Mouse (Mus musculus) forebrain, embryonic 15.5 days (tissue): ENCODE measurements around the gene Ppp2r2d. TPM values are rescaled to one million over a fixed set of nuclear protein-coding genes. Genes with fewer than 3 reads are reported as not detected.
A peak's percentile ranks its signal among the peaks of the same experiment; 100 is the strongest.

Experiments
- ATAC-seq: fragments of 200-750 bp; cut with Nextera tagmentation; replicated peaks from 2 replicates; pipeline ENCODE4 v1.8.0; 2017; ENCODE audit warnings: mild to moderate bottlenecking, moderate TSS enrichment, moderate library complexity
- H3K27ac ChIP-seq: fragments of 300-500 bp; sonication (generic); replicated peaks from 2 replicates; pipeline ENCODE4 v1.5.1; 2015; ENCODE audit warnings: mild to moderate bottlenecking, inconsistent platforms
- H3K27me3 ChIP-seq: fragments of 300-500 bp; sonication (generic); 2 replicates; pipeline ENCODE4 v1.6.1; 2015; ENCODE audit warnings: inconsistent platforms
- H3K36me3 ChIP-seq: fragments of 300-500 bp; sonication (generic); 2 replicates; pipeline ENCODE4 v1.6.1; 2015; ENCODE audit warnings: mild to moderate bottlenecking, inconsistent platforms
- H3K4me1 ChIP-seq: fragments of 300-500 bp; sonication (generic); 2 replicates; pipeline ENCODE4 v1.6.1; 2015; ENCODE audit warnings: inconsistent platforms
- H3K4me2 ChIP-seq: fragments of 300-500 bp; sonication (generic); replicated peaks from 2 replicates; pipeline ENCODE4 v1.6.1; 2015; ENCODE audit warnings: mild to moderate bottlenecking, inconsistent platforms
- H3K4me3 ChIP-seq: fragments of 300-500 bp; sonication (generic); 2 replicates; pipeline ENCODE4 v1.5.1; 2015; ENCODE audit warnings: mild to moderate bottlenecking, inconsistent platforms
- H3K9ac ChIP-seq: fragments of 300-500 bp; sonication (generic); replicated peaks from 2 replicates; pipeline ENCODE4 v1.6.1; 2015; ENCODE audit warnings: mild to moderate bottlenecking, inconsistent platforms
- H3K9me3 ChIP-seq: fragments of 300-500 bp; sonication (generic); 2 replicates; pipeline ENCODE4 v1.6.1; 2016; ENCODE audit warnings: inconsistent platforms
- WGBS: fragments of 180-500 bp; shearing (Covaris S2); methylation state at CpG from one replicate; pipeline ENCODE4 v1.1.7; 2015; ENCODE audit warnings: mixed read lengths; 5-methylcytosine and 5-hydroxymethylcytosine counted together
- polyA plus RNA-seq: library from polyadenylated mRNA; unstranded; fragments of >200 nt; fragmentation: Nextera tagmentation; extraction: Ambion mirVana; gene quantifications from 2 replicates; pipeline ENCODE4 v1.2.1, GENCODE M21; 2015

Gene Ppp2r2d
- polyA plus RNA-seq, 1 experiment from 2014 or later: 73.4 TPM

- Histone ChIP-seq H3K9ac (no peak overlapping the region), H3K27ac (no peak overlapping the region), H3K4me3 (no peak overlapping the region; the same call in 1 of the 2 replicates), H3K36me3 (no peaks in the 10 kb centered on the region), H3K9me3 (no peaks in the 10 kb centered on the region), H3K4me1 (peaks cover 53% of the 10 kb centered on the region), H3K4me2 (peak overlapping the region; percentile 27; the same call in 1 of the 2 replicates), H3K27me3 (no peaks in the 10 kb centered on the region)
- WGBS: 89% methylated on average over 4 of the region's 4 CpGs
- ATAC-seq: no peak
Measured at GRCm38 (mm10) chr7:138843421-138843820, 2.5 kb upstream of the Ppp2r2d start.

- Histone ChIP-seq H3K4me2 (peak overlapping the region; percentile 63), H3K4me1 (peaks cover 62% of the 10 kb centered on the region), H3K27me3 (no peaks in the 10 kb centered on the region), H3K9me3 (no peaks in the 10 kb centered on the region), H3K4me3 (peak overlapping the region; percentile 85), H3K36me3 (no peaks in the 10 kb centered on the region), H3K9ac (peak overlapping the region; percentile 91), H3K27ac (peak overlapping the region; percentile 95)
- no peak for ATAC-seq
- 49% methylated on average over 8 of the region's 8 CpGs for WGBS
Measured at GRCm38 (mm10) chr7:138845111-138845510, 768 bp upstream of the Ppp2r2d start.

- H3K4me1 ChIP-seq: peaks cover 63% of the 10 kb centered on the region
- ATAC-seq: peak; percentile 81
- under 1% methylated on average over 47 of the region's 61 CpGs for WGBS
Measured at GRCm38 (mm10) chr7:138846502-138846991, 668 bp downstream of the Ppp2r2d start.

GRCm38 (mm10) chr7:138847316-138848027 is 1.6 kb downstream of the Ppp2r2d start:
- no peak for ATAC-seq
- 45% methylated on average over 13 of the region's 13 CpGs for WGBS
- Histone ChIP-seq H3K4me2 (peak overlapping the region; percentile 79), H3K27ac (no peak overlapping the region), H3K4me3 (peak overlapping the region; percentile 85), H3K4me1 (peaks cover 59% of the 10 kb centered on the region), H3K9me3 (no peaks in the 10 kb centered on the region), H3K27me3 (no peaks in the 10 kb centered on the region), H3K9ac (peak overlapping the region; percentile 91), H3K36me3 (peaks cover 7% of the 10 kb centered on the region)

More at GRCm38 (mm10) chr7:138846502-138846991, 668 bp downstream of the Ppp2r2d start:
- Histone ChIP-seq H3K36me3 (no peaks in the 10 kb centered on the region; the same call in 1 of the 2 replicates), H3K27ac (peak overlapping the region; percentile 95), H3K9ac (peak overlapping the region; percentile 91), H3K27me3 (no peaks in the 10 kb centered on the region), H3K4me3 (peak overlapping the region; percentile 85), H3K9me3 (no peaks in the 10 kb centered on the region), H3K4me2 (peak overlapping the region; percentile 79)

GRCm38 (mm10) chr7:138848028-138848920 is 2.4 kb downstream of the Ppp2r2d start:
- peaks cover 15% of the 10 kb centered on the region for H3K36me3 ChIP-seq
- WGBS: 79% methylated on average over 7 of the region's 7 CpGs
- H3K27ac ChIP-seq: no peak overlapping the region
- H3K4me1 ChIP-seq: peaks cover 51% of the 10 kb centered on the region
- no peaks in the 10 kb centered on the region for H3K9me3 ChIP-seq
- ATAC-seq: no peak
- peak overlapping the region; percentile 2; the same call in 1 of the 2 replicates for H3K9ac ChIP-seq
- peak overlapping the region; percentile 85; the same call in 1 of the 2 replicates for H3K4me3 ChIP-seq
- H3K4me2 ChIP-seq: peak overlapping the region; percentile 79
- H3K27me3 ChIP-seq: no peaks in the 10 kb centered on the region

GRCm38 (mm10) chr7:138850083-138850482 is 4.2 kb downstream of the Ppp2r2d start:
- no peak overlapping the region for H3K4me3 ChIP-seq
- no peak overlapping the region for H3K27ac ChIP-seq
- no peaks in the 10 kb centered on the region for H3K27me3 ChIP-seq
- H3K4me2 ChIP-seq: no peak overlapping the region
- H3K4me1 ChIP-seq: peaks cover 33% of the 10 kb centered on the region
- peaks cover 15% of the 10 kb centered on the region for H3K36me3 ChIP-seq
- no peak for ATAC-seq
- no peaks in the 10 kb centered on the region for H3K9me3 ChIP-seq
- H3K9ac ChIP-seq: no peak overlapping the region

- H3K36me3 ChIP-seq: peaks cover 19% of the 10 kb centered on the region
- H3K4me1 ChIP-seq: peaks cover 14% of the 10 kb centered on the region
- no peaks in the 10 kb centered on the region for H3K27me3 ChIP-seq
- ATAC-seq: no peak
- no peak overlapping the region for H3K27ac ChIP-seq
- H3K4me3 ChIP-seq: no peak overlapping the region
- 95% methylated on average over 4 of the region's 4 CpGs for WGBS
- no peak overlapping the region for H3K9ac ChIP-seq
- no peak overlapping the region for H3K4me2 ChIP-seq
- H3K9me3 ChIP-seq: no peaks in the 10 kb centered on the region
Measured at GRCm38 (mm10) chr7:138853417-138854031, 7.6 kb downstream of the Ppp2r2d start.

- H3K27ac ChIP-seq: no peak overlapping the region
- H3K4me1 ChIP-seq: peaks cover 12% of the 10 kb centered on the region
- no peak overlapping the region for H3K4me2 ChIP-seq
- no peaks in the 10 kb centered on the region for H3K27me3 ChIP-seq
- ATAC-seq: no peak
- H3K4me3 ChIP-seq: no peak overlapping the region
- H3K36me3 ChIP-seq: peaks cover 19% of the 10 kb centered on the region
- no peak overlapping the region for H3K9ac ChIP-seq
- no peaks in the 10 kb centered on the region for H3K9me3 ChIP-seq
- WGBS: 93% methylated on average over 2 of the region's 2 CpGs
Measured at GRCm38 (mm10) chr7:138854201-138854600, 8.3 kb downstream of the Ppp2r2d start.

GRCm38 (mm10) chr7:138856670-138857069 is 10.8 kb downstream of the Ppp2r2d start:
- Histone ChIP-seq H3K36me3 (peaks cover 25% of the 10 kb centered on the region), H3K9me3 (no peaks in the 10 kb centered on the region), H3K4me1 (no peaks in the 10 kb centered on the region), H3K4me2 (no peak overlapping the region), H3K9ac (no peak overlapping the region), H3K27ac (no peak overlapping the region), H3K27me3 (no peaks in the 10 kb centered on the region), H3K4me3 (no peak overlapping the region)
- ATAC-seq: no peak
- 69% methylated on average over 2 of the region's 2 CpGs for WGBS

GRCm38 (mm10) chr7:138863950-138864572 is 18.2 kb downstream of the Ppp2r2d start:
- ATAC-seq: no peak
- Histone ChIP-seq H3K36me3 (peaks cover 16% of the 10 kb centered on the region; the same call in 1 of the 2 replicates), H3K4me3 (no peak overlapping the region), H3K9ac (no peak overlapping the region), H3K27ac (no peak overlapping the region), H3K27me3 (no peaks in the 10 kb centered on the region), H3K4me1 (no peaks in the 10 kb centered on the region), H3K4me2 (no peak overlapping the region), H3K9me3 (no peaks in the 10 kb centered on the region)
- WGBS: 95% methylated on average over 3 of the region's 3 CpGs

GRCm38 (mm10) chr7:138864776-138865175 is 18.9 kb downstream of the Ppp2r2d start:
- H3K27ac ChIP-seq: no peak overlapping the region
- no peaks in the 10 kb centered on the region for H3K4me1 ChIP-seq
- no peaks in the 10 kb centered on the region for H3K9me3 ChIP-seq
- no peaks in the 10 kb centered on the region for H3K27me3 ChIP-seq
- no peak overlapping the region for H3K4me3 ChIP-seq
- 90% methylated on average over 1 of the region's 1 CpGs for WGBS
- H3K9ac ChIP-seq: no peak overlapping the region
- H3K4me2 ChIP-seq: no peak overlapping the region
- no peak for ATAC-seq
- peaks cover 22% of the 10 kb centered on the region for H3K36me3 ChIP-seq
